Mouse (Mus musculus): ENCODE results near the gene Lenep. TPM values are rescaled to one million over a fixed set of nuclear protein-coding genes. Genes with fewer than 3 reads are reported as not detected.
A peak's percentile ranks its signal among the peaks of the same experiment; 100 is the strongest.

The Lenep gene
- polyA plus RNA-seq, 1 experiment from 2014 or later: 0.91 TPM

GRCm38 (mm10) chr3:89419571-89419970 lies 17.0 kb upstream of the Lenep start:
- Histone ChIP-seq H3K36me3 (peaks cover 30% of the 10 kb centered on the region), H3K4me1 (peaks cover 56% of the 10 kb centered on the region), H3K27me3 (no peaks in the 10 kb centered on the region), H3K4me3 (replicated peaks) (peak overlapping the region; percentile 58), H3K9me3 (replicated peaks) (no peaks in the 10 kb centered on the region), H3K9ac (peak overlapping the region; percentile 33), H3K4me2 (replicated peaks) (peak overlapping the region; percentile 80), H3K27ac (replicated peaks) (peak overlapping the region; percentile 98)
- ATAC-seq (ENCODE audit: insufficient number of reproducible peaks, low FRiP score, low TSS enrichment, low read depth): no peak
- WGBS: 1% methylated on average over 9 of the region's 9 CpGs

- H3K27me3 ChIP-seq: no peaks in the 10 kb centered on the region
- ATAC-seq (ENCODE audit: insufficient number of reproducible peaks, low FRiP score, low TSS enrichment, low read depth): no peak
These were observed 16.3 kb upstream of the Lenep start for GRCm38 (mm10) chr3:89418861-89419250.

GRCm38 (mm10) chr3:89418170-89418860 lies 15.7 kb upstream of the Lenep start, which contains the start of the genes Cks1b and Shc1:
TSS of gene Cks1b (minus strand) at chr3:89418383.
TSS of gene Shc1 (plus strand) at chr3:89418443.
- ATAC-seq (ENCODE audit: insufficient number of reproducible peaks, low FRiP score, low TSS enrichment, low read depth): peak; percentile 94
- Histone ChIP-seq H3K4me1 (peaks cover 52% of the 10 kb centered on the region), H3K4me2 (replicated peaks) (peak within 1 kb of the TSS; percentile 80), H3K27ac (replicated peaks) (peak within 1 kb of the TSS; percentile 98), H3K4me3 (replicated peaks) (peak within 1 kb of the TSS; percentile 58), H3K36me3 (peaks cover 30% of the 10 kb centered on the region), H3K9me3 (replicated peaks) (no peaks in the 10 kb centered on the region), H3K27me3 (no peaks in the 10 kb centered on the region), H3K9ac (peak within 1 kb of the TSS; percentile 33)
- under 1% methylated on average over 39 of the region's 39 CpGs for WGBS

More at GRCm38 (mm10) chr3:89418861-89419250, 16.3 kb upstream of the Lenep start:
- H3K9me3 ChIP-seq (replicated peaks): no peaks in the 10 kb centered on the region
- H3K27ac ChIP-seq (replicated peaks): peak overlapping the region; percentile 98
- peaks cover 56% of the 10 kb centered on the region for H3K4me1 ChIP-seq
- H3K9ac ChIP-seq: peak overlapping the region; percentile 33
- H3K36me3 ChIP-seq: peaks cover 30% of the 10 kb centered on the region
- under 1% methylated on average over 16 of the region's 16 CpGs for WGBS
- peak overlapping the region; percentile 80 for H3K4me2 ChIP-seq (replicated peaks)
- H3K4me3 ChIP-seq (replicated peaks): peak overlapping the region; percentile 58

- WGBS: under 1% methylated on average over 20 of the region's 20 CpGs
- Histone ChIP-seq H3K36me3 (peaks cover 31% of the 10 kb centered on the region), H3K9ac (peak overlapping the region; percentile 22), H3K27ac (replicated peaks) (peak overlapping the region; percentile 98), H3K4me1 (peaks cover 47% of the 10 kb centered on the region), H3K4me3 (replicated peaks) (peak overlapping the region; percentile 58), H3K9me3 (replicated peaks) (no peaks in the 10 kb centered on the region), H3K27me3 (no peaks in the 10 kb centered on the region), H3K4me2 (replicated peaks) (peak overlapping the region; percentile 80)
- ATAC-seq (ENCODE audit: insufficient number of reproducible peaks, low FRiP score, low TSS enrichment, low read depth): peak; percentile 32
These were observed 15.2 kb upstream of the Lenep start for GRCm38 (mm10) chr3:89417840-89418169.

GRCm38 (mm10) chr3:89417131-89417530 lies 14.5 kb upstream of the Lenep start:
- H3K4me2 ChIP-seq (replicated peaks): peak overlapping the region; percentile 80
- H3K27ac ChIP-seq (replicated peaks): peak overlapping the region; percentile 98
- peak overlapping the region; percentile 22 for H3K9ac ChIP-seq
- peak overlapping the region; percentile 58 for H3K4me3 ChIP-seq (replicated peaks)
- no peak for ATAC-seq (ENCODE audit: insufficient number of reproducible peaks, low FRiP score, low TSS enrichment, low read depth)
- peaks cover 41% of the 10 kb centered on the region for H3K4me1 ChIP-seq
- H3K9me3 ChIP-seq (replicated peaks): no peaks in the 10 kb centered on the region
- H3K27me3 ChIP-seq: no peaks in the 10 kb centered on the region
- WGBS: 17% methylated on average over 2 of the region's 2 CpGs
- H3K36me3 ChIP-seq: peaks cover 31% of the 10 kb centered on the region

- H3K4me2 ChIP-seq (replicated peaks): no peak overlapping the region
These were observed 13.6 kb upstream of the Lenep start for GRCm38 (mm10) chr3:89416158-89416557.

GRCm38 (mm10) chr3:89411490-89412393 lies 9.1 kb upstream of the Lenep start, which contains the start of gene Flad1:
TSS of gene Flad1 (minus strand) at chr3:89411870.
- H3K4me1 ChIP-seq: peaks cover 11% of the 10 kb centered on the region
- peak within 1 kb of the TSS; percentile 60 for H3K4me2 ChIP-seq (replicated peaks)
- 6% methylated on average over 28 of the region's 28 CpGs for WGBS
- 0 out of 2 replicates have a peak within 1 kb of the TSS, but pooled peaks have one; percentile 29 for H3K27ac ChIP-seq (replicated peaks)
- H3K9me3 ChIP-seq (replicated peaks): no peaks in the 10 kb centered on the region
- no peaks in the 10 kb centered on the region for H3K27me3 ChIP-seq
- H3K36me3 ChIP-seq: peaks cover 51% of the 10 kb centered on the region
- H3K9ac ChIP-seq: peak within 1 kb of the TSS; percentile 21; the same call in 1 of the 2 replicates
- peak within 1 kb of the TSS; percentile 54 for H3K4me3 ChIP-seq (replicated peaks)
- ATAC-seq (ENCODE audit: insufficient number of reproducible peaks, low FRiP score, low TSS enrichment, low read depth): peak; percentile 99

More at GRCm38 (mm10) chr3:89416158-89416557, 13.6 kb upstream of the Lenep start:
- Histone ChIP-seq H3K27me3 (no peaks in the 10 kb centered on the region), H3K4me3 (replicated peaks) (no peak overlapping the region), H3K9me3 (replicated peaks) (no peaks in the 10 kb centered on the region), H3K4me1 (peaks cover 32% of the 10 kb centered on the region), H3K27ac (replicated peaks) (no peak overlapping the region), H3K9ac (no peak overlapping the region), H3K36me3 (peaks cover 31% of the 10 kb centered on the region)
- WGBS: 96% methylated on average over 8 of the region's 8 CpGs
- ATAC-seq (ENCODE audit: insufficient number of reproducible peaks, low FRiP score, low TSS enrichment, low read depth): no peak

- Histone ChIP-seq H3K4me3 (replicated peaks) (peak overlapping the region; percentile 54), H3K9me3 (replicated peaks) (no peaks in the 10 kb centered on the region), H3K9ac (peak overlapping the region; percentile 21; the same call in 1 of the 2 replicates), H3K27me3 (no peaks in the 10 kb centered on the region), H3K4me2 (replicated peaks) (peak overlapping the region; percentile 60), H3K27ac (replicated peaks) (0 out of 2 replicates have a peak overlapping the region, but pooled peaks have one; percentile 29), H3K4me1 (peaks cover 6% of the 10 kb centered on the region), H3K36me3 (peaks cover 49% of the 10 kb centered on the region)
- no peak for ATAC-seq (ENCODE audit: insufficient number of reproducible peaks, low FRiP score, low TSS enrichment, low read depth)
- WGBS: 71% methylated on average over 10 of the region's 10 CpGs
These were observed 8.3 kb upstream of the Lenep start for GRCm38 (mm10) chr3:89410864-89411263.

- Histone ChIP-seq H3K36me3 (peaks cover 45% of the 10 kb centered on the region), H3K4me2 (replicated peaks) (no peak overlapping the region), H3K27ac (replicated peaks) (no peak overlapping the region), H3K9ac (no peak overlapping the region), H3K9me3 (replicated peaks) (no peaks in the 10 kb centered on the region), H3K27me3 (no peaks in the 10 kb centered on the region), H3K4me3 (replicated peaks) (no peak overlapping the region), H3K4me1 (peaks cover 6% of the 10 kb centered on the region)
- ATAC-seq (ENCODE audit: insufficient number of reproducible peaks, low FRiP score, low TSS enrichment, low read depth): no peak
- WGBS: 94% methylated on average over 3 of the region's 3 CpGs
These were observed 7.1 kb upstream of the Lenep start for GRCm38 (mm10) chr3:89409701-89410100.

- Histone ChIP-seq H3K27ac (replicated peaks) (no peak overlapping the region), H3K4me3 (replicated peaks) (no peak overlapping the region), H3K36me3 (peaks cover 43% of the 10 kb centered on the region), H3K4me2 (replicated peaks) (no peak overlapping the region), H3K9me3 (replicated peaks) (no peaks in the 10 kb centered on the region), H3K27me3 (no peaks in the 10 kb centered on the region), H3K9ac (no peak overlapping the region), H3K4me1 (peaks cover 6% of the 10 kb centered on the region)
- no peak for ATAC-seq (ENCODE audit: insufficient number of reproducible peaks, low FRiP score, low TSS enrichment, low read depth)
- 63% methylated on average over 16 of the region's 16 CpGs for WGBS
These were observed 5.9 kb upstream of the Lenep start for GRCm38 (mm10) chr3:89408448-89408847.

- ATAC-seq (ENCODE audit: insufficient number of reproducible peaks, low FRiP score, low TSS enrichment, low read depth): no peak
- peaks cover 56% of the 10 kb centered on the region for H3K36me3 ChIP-seq
These were observed 4.3 kb upstream of the Lenep start for GRCm38 (mm10) chr3:89406887-89407286.

More at GRCm38 (mm10) chr3:89406887-89407286, 4.3 kb upstream of the Lenep start:
- no peak overlapping the region for H3K4me3 ChIP-seq (replicated peaks)
- H3K4me1 ChIP-seq: peaks cover 6% of the 10 kb centered on the region
- no peak overlapping the region for H3K4me2 ChIP-seq (replicated peaks)
- H3K9me3 ChIP-seq (replicated peaks): no peaks in the 10 kb centered on the region
- no peak overlapping the region for H3K9ac ChIP-seq
- no peak overlapping the region for H3K27ac ChIP-seq (replicated peaks)
- WGBS: 84% methylated on average over 6 of the region's 6 CpGs
- H3K27me3 ChIP-seq: no peaks in the 10 kb centered on the region

Data from embryonic facial prominence, embryonic 15.5 days (tissue).